Mouse (Mus musculus) neural tube, embryonic 12.5 days (tissue): ENCODE results near the gene Alg9. TPM values are rescaled to one million over a fixed set of nuclear protein-coding genes. Genes with fewer than 3 reads are reported as not detected.

Source experiments
- ATAC-seq: fragments of 200-750 bp; cut with Nextera tagmentation; 2 replicates; pipeline ENCODE4 v1.8.0; 2017; ENCODE audit warnings: low read depth, mild to moderate bottlenecking, moderate TSS enrichment, moderate library complexity; ENCODE audit not compliant: low FRiP score
- H3K27ac ChIP-seq: fragments of 300-500 bp; sonication (generic); 2 replicates; pipeline ENCODE4 v1.5.1; 2016
- H3K27me3 ChIP-seq: fragments of 300-500 bp; sonication (generic); replicated peaks from 2 replicates; pipeline ENCODE4 v1.6.1; 2016; ENCODE audit warnings: mild to moderate bottlenecking
- H3K36me3 ChIP-seq: fragments of 300-500 bp; sonication (generic); 2 replicates; pipeline ENCODE4 v1.6.1; 2016; ENCODE audit warnings: mild to moderate bottlenecking
- H3K4me1 ChIP-seq: fragments of 300-500 bp; sonication (generic); 2 replicates; pipeline ENCODE4 v1.6.1; 2016
- H3K4me2 ChIP-seq: fragments of 300-500 bp; sonication (generic); replicated peaks from 2 replicates; pipeline ENCODE4 v1.6.1; 2016; ENCODE audit warnings: mild to moderate bottlenecking
- H3K4me3 ChIP-seq: fragments of 300-500 bp; sonication (generic); 2 replicates; pipeline ENCODE4 v1.5.1; 2016
- H3K9ac ChIP-seq: fragments of 300-500 bp; sonication (generic); 2 replicates; pipeline ENCODE4 v1.6.1; 2016; ENCODE audit warnings: mild to moderate bottlenecking
- H3K9me3 ChIP-seq: fragments of 300-500 bp; sonication (generic); 2 replicates; pipeline ENCODE4 v1.6.1; 2016; ENCODE audit warnings: mild to moderate bottlenecking
- WGBS: fragments of 180-500 bp; shearing (Covaris S2); methylation state at CpG from one replicate; pipeline ENCODE4 v1.1.7; 2016; 5-methylcytosine and 5-hydroxymethylcytosine counted together
- polyA plus RNA-seq: library from polyadenylated mRNA; unstranded; fragments of >200 nt; fragmentation: Nextera tagmentation; extraction: Ambion mirVana; gene quantifications from 2 replicates; pipeline ENCODE4 v1.2.1, GENCODE M21; 2016

The Alg9 gene
- polyA plus RNA-seq, 1 experiment from 2014 or later: 48.3 TPM

DNA sequence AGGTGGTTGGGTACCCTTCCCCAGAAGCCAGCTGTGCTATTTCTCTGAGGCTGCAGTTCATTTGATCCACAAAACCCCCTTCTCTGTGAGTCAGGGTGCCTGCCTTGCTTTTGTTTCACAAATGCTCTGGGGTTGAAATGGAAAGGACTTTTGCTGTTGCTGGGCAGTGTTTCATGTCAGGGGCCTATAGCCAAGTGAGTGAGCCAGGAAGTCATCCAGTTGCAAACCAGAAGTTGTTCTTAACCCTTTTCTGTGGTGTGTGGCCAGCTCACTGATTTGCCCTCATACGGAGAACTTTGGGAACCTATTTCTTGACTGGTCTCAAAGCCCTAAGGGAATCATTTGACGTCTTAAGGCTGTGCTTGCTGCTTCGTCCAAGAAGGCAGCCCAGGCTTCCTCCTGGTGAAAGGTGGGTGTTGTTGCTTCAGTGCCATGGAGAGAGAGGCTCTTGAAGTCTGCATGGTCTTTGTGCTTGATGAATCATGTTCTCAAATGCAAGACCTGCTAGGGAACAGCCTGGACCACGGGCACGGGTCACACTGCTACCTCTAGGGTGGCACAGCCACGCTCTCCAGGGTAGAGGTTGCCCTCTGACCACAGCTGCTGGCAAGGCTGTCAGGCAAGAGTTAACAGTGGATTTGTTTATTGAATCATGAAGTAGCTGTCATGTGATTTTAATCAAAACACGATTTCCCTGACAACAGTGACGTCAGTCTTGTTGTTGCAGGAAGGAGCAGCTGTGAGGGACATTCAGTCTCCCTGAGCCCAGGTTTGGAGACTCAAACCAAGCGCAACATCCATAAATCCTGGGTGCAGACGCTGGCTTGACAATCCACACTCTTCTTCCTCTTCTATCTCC lies 110.2 kb downstream of the Alg9 start:
- H3K4me2 ChIP-seq: no peak overlapping the region
- peaks cover 29% of the 10 kb centered on the region for H3K36me3 ChIP-seq
- H3K4me1 ChIP-seq: no peaks in the 10 kb centered on the region
- ATAC-seq: no peak
- no peak overlapping the region for H3K4me3 ChIP-seq
- H3K27me3 ChIP-seq: no peaks in the 10 kb centered on the region
- WGBS: 76% methylated on average over 10 of the region's 10 CpGs
- H3K9ac ChIP-seq: no peak overlapping the region
- H3K9me3 ChIP-seq: no peaks in the 10 kb centered on the region
- no peak overlapping the region for H3K27ac ChIP-seq

DNA sequence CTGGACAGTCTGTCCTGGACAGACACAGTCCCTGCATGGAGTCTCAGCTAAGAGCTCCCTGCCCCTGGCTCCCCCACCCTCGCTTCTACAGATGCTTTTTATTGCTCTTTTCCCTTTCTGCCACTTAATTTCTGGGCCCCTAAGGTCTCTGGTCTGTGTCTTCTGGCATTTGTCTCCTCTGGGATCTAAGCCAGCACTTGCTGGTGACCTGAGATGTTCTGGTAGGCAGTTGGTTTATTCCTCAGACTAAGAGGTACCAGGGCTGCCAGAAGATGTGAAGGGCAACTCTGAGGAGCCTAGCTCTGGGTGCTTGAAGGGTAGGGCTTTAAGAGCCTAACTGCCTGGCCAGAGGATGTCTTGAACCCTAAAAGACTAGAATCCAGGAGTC lies 110.8 kb downstream of the Alg9 start:
- Histone ChIP-seq H3K27ac (no peak overlapping the region), H3K9me3 (no peaks in the 10 kb centered on the region)
- ATAC-seq: no peak

DNA sequence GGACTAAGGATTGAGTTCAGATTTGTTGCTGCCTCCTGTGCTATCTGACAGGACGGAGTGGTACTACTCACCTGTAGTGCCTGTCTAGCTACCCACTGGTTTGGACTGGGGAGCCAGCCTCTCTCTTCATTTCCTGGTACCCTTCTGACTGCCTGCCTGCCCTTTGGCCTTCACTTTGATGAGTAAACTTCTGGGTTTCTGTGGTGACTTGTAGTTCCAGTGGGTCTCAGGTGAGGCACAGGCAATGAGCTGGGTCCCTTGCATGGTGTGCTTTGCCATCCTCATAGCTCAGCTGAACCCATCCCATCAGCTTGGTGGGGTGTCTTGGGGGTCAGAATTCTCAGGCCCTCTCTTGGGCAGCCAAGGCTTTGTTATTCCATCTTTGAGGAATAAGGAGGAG lies 112.1 kb downstream of the Alg9 start:
- H3K27ac ChIP-seq: no peak overlapping the region
- H3K36me3 ChIP-seq: peaks cover 20% of the 10 kb centered on the region
- ATAC-seq: no peak
- H3K9ac ChIP-seq: no peak overlapping the region
- H3K4me1 ChIP-seq: no peaks in the 10 kb centered on the region
- no peaks in the 10 kb centered on the region for H3K9me3 ChIP-seq
- H3K4me2 ChIP-seq: no peak overlapping the region
- WGBS: 93% methylated on average over 1 of the region's 1 CpGs
- H3K4me3 ChIP-seq: no peak overlapping the region
- H3K27me3 ChIP-seq: no peaks in the 10 kb centered on the region

More for the DNA sequence above, 110.8 kb downstream of the Alg9 start:
- Histone ChIP-seq H3K4me2 (no peak overlapping the region), H3K9ac (no peak overlapping the region), H3K4me3 (no peak overlapping the region), H3K27me3 (no peaks in the 10 kb centered on the region), H3K36me3 (peaks cover 23% of the 10 kb centered on the region), H3K4me1 (no peaks in the 10 kb centered on the region)
- 55% methylated on average over 1 of the region's 1 CpGs for WGBS

DNA sequence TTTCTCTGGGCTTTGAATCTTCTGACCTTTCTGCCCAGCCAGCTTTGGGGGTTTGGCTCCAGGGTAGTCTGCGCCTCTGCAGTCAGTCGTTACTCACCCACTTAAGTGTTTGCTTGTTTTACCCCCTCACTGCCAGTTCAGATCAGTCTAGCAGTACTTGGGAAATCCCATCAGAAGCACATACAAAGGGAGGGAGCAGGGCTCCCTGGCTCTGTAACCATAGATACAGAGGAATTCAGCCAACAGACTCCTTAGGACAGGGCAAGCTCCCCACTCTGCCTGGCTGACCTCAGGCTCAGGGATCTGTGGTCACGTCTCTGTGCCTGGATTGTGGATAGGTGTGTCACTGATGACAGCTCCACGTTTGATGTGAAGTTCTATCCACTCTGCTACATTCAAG lies 112.5 kb downstream of the Alg9 start:
- Histone ChIP-seq H3K4me2 (no peak overlapping the region), H3K36me3 (peaks cover 23% of the 10 kb centered on the region), H3K4me3 (no peak overlapping the region), H3K9ac (no peak overlapping the region), H3K27ac (no peak overlapping the region), H3K9me3 (no peaks in the 10 kb centered on the region), H3K27me3 (no peaks in the 10 kb centered on the region), H3K4me1 (no peaks in the 10 kb centered on the region)
- WGBS: 54% methylated on average over 4 of the region's 4 CpGs
- ATAC-seq: no peak

DNA sequence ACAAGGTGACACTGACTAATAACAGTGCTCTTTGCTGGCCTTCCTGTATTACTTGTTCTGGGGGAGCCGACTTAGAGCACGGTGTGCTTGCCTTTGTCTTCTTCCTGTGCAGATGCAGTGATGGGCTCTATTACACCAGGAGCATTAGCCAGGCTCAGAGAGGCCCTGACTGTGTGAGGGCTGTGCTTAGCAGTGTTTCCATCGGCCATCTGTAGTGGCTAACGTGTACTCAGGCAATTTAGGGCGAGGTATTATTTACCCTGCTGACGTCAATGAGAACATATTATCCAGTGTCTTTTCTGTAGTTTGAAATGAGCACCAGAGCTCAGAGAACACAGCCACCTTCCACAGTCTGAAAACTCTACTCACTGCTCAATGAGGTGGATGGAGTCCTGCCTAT lies 114.4 kb downstream of the Alg9 start:
- Histone ChIP-seq H3K4me1 (no peaks in the 10 kb centered on the region), H3K9ac (no peak overlapping the region), H3K36me3 (peaks cover 18% of the 10 kb centered on the region; the same call in 1 of the 2 replicates), H3K27me3 (no peaks in the 10 kb centered on the region), H3K9me3 (no peaks in the 10 kb centered on the region), H3K4me2 (no peak overlapping the region), H3K4me3 (no peak overlapping the region), H3K27ac (no peak overlapping the region)
- no peak for ATAC-seq
- 68% methylated on average over 6 of the region's 6 CpGs for WGBS

DNA sequence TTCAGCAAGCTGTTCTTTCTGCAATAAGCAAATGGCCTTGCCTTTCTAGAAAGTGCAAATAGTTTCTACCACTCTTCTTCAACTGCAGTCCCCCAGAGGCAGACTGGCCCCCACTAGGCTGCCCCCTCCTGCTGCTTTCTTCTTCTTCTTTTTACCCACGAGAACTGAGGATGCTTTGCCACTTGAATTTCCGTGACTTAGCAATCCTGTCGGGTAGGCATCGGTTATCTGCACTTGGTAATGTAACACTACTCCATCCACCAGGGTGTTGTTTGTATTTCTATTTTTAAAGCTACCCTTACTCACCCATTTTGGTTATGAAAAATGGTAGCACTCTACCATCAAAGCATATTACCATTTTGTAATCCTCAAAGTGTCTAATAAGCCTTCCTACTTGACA lies 115.1 kb downstream of the Alg9 start:
- Histone ChIP-seq H3K36me3 (peaks cover 22% of the 10 kb centered on the region; the same call in 1 of the 2 replicates), H3K9me3 (no peaks in the 10 kb centered on the region), H3K4me3 (no peak overlapping the region), H3K9ac (no peak overlapping the region), H3K27ac (no peak overlapping the region), H3K4me1 (no peaks in the 10 kb centered on the region), H3K27me3 (no peaks in the 10 kb centered on the region), H3K4me2 (no peak overlapping the region)
- WGBS: 87% methylated on average over 4 of the region's 4 CpGs
- ATAC-seq: no peak

DNA sequence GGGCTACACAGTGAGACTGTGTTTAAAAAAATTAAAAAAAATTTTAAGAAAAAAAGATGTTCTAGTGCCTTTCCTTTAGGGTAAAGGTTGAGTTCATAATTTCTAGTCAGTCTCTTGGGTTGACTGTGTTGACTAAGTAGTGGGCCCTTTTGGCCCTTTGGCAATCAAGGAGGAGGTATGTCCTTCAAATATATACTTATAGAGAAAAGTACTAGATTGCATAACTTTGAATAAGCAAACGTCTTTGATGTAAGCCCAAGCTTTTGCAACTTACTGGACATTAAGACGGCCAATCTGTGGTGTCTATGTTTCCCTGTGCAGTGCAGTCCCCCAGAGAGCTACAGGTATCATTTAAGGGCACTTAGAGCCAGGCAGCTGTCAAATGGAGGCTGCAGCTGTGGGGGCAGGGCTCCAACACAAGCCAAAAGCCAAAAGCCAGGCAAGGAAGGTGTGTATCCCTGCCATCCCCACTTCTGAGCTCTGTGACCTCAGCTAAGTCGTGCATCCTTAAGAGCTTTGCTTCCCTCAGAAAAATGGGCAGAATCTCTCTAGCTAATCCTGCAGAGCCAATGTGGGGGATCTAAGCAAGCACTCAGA lies 115.8 kb downstream of the Alg9 start:
- no peak for ATAC-seq
- peaks cover 27% of the 10 kb centered on the region for H3K36me3 ChIP-seq
- H3K4me1 ChIP-seq: no peaks in the 10 kb centered on the region
- H3K9me3 ChIP-seq: no peaks in the 10 kb centered on the region
- no peaks in the 10 kb centered on the region for H3K27me3 ChIP-seq
- WGBS: 86% methylated on average over 3 of the region's 3 CpGs
- H3K4me2 ChIP-seq: no peak overlapping the region
- H3K9ac ChIP-seq: no peak overlapping the region
- H3K4me3 ChIP-seq: no peak overlapping the region
- no peak overlapping the region for H3K27ac ChIP-seq

Other genes with a start within 250 kb of the Alg9 start
- gene Pts, start 246.3 kb upstream of the Alg9 start, polyA plus RNA-seq: 98.8 and 101 TPM in 2 replicates
- gene Il18, start 220.2 kb upstream of the Alg9 start, polyA plus RNA-seq: 10.4 and 13.6 TPM in 2 replicates
- 0.09 and 0.15 TPM in 2 replicates for gene Bco2, start 219.8 kb upstream of the Alg9 start, polyA plus RNA-seq
- gene Tex12, start 213.7 kb upstream of the Alg9 start, polyA plus RNA-seq: 0.19 and 0.20 TPM in 2 replicates
- 213 and 215 TPM in 2 replicates for gene Sdhd, start 171.2 kb upstream of the Alg9 start, polyA plus RNA-seq
- 323 and 352 TPM in 2 replicates for gene Timm8b, start 171.1 kb upstream of the Alg9 start, polyA plus RNA-seq
- 5.8 and 8.5 TPM in 2 replicates for gene Pih1d2, start 157.7 kb upstream of the Alg9 start, polyA plus RNA-seq
- gene Nkapd1, start 157.6 kb upstream of the Alg9 start, polyA plus RNA-seq: 30.2 and 30.4 TPM in 2 replicates
- gene Dlat, start 115.2 kb upstream of the Alg9 start, polyA plus RNA-seq: 46.2 and 56.0 TPM in 2 replicates
- 29.2 and 29.9 TPM in 2 replicates for gene Dixdc1, start 35.5 kb upstream of the Alg9 start, polyA plus RNA-seq
- 0.95 and 1.5 TPM in 2 replicates for gene 2310030G06Rik, start 28.5 kb upstream of the Alg9 start, polyA plus RNA-seq
- gene Cryab, start 23.7 kb upstream of the Alg9 start, polyA plus RNA-seq: 12.8 and 17.5 TPM in 2 replicates
- 4.9 and 7.2 TPM in 2 replicates for gene Hspb2, start 22.7 kb upstream of the Alg9 start, polyA plus RNA-seq
- gene Fdxacb1, start 6.8 kb upstream of the Alg9 start, polyA plus RNA-seq: 10.2 and 12.2 TPM in 2 replicates
- gene 1110032A03Rik, start 501 bp downstream of the Alg9 start, polyA plus RNA-seq: 39.7 and 44.4 TPM in 2 replicates
- 85.2 and 86.8 TPM in 2 replicates for gene Ppp2r1b, start 70.3 kb downstream of the Alg9 start, polyA plus RNA-seq
- gene Sik2, start 234.1 kb downstream of the Alg9 start, polyA plus RNA-seq: 14.3 and 14.4 TPM in 2 replicates